Mouse (Mus musculus): ENCODE measurements around the gene Sgpp1. TPM values are rescaled to one million over a fixed set of nuclear protein-coding genes. Genes with fewer than 3 reads are reported as not detected.
"Not testable (repeated sequence)": the region's sequence is repeated elsewhere in the genome, so short reads cannot be mapped to it uniquely, and the experiment has no call there.

Gene Sgpp1
- polyA plus RNA-seq, 1 experiment from 2014 or later = 21.0 TPM

GRCm38 (mm10) chr12:75710596-75711376 lies 24.7 kb downstream of the Sgpp1 start:
- Histone ChIP-seq H3K27ac (ENCODE audit: low read depth, low read length) (no peak overlapping the region), H3K4me3 (ENCODE audit: low read depth, low read length) (no peak overlapping the region), H3K27me3 (replicated peaks; ENCODE audit: control insufficient read depth, insufficient read depth, low read length) (no peaks in the 10 kb centered on the region), H3K4me1 (replicated peaks; ENCODE audit: control insufficient read depth, insufficient read depth, low read length) (0 out of 2 replicates have a peak, but pooled peaks cover 2% of the 10 kb centered on the region), H3K9me3 (ENCODE audit: control insufficient read depth, low read length) (no peaks in the 10 kb centered on the region), H3K36me3 (ENCODE audit: control insufficient read depth, insufficient read depth, low read length) (no peaks in the 10 kb centered on the region), H3K4me2 (no peak overlapping the region), H3K9ac (ENCODE audit: low read depth, low read length) (no peak overlapping the region)
- no peak for DNase-seq (ENCODE audit: low spot score)
- WGBS = 84% methylated on average over 9 of the region's 9 CpGs
- no peak for ATAC-seq (replicated peaks; ENCODE audit: low FRiP score)

DNA sequence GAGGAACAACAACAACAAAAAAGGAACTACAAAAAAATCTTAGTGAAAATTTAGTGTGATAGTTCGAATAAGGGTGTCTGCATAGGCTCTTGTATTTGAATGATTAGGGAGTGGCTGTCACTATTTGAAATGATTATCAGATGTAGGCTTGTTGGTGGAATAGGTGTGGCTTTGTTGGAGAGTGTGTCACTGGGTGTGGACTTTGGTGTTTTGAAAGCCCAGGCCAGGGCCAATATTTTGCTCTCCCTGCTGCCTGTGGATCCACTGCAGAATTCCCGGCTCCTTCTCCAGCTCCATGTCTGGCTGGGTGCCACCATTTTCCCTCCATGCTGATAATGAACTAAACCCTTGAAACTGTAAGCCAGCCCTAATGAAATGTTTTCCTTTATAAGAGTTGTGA lies 26.0 kb downstream of the Sgpp1 start:
- no peak for ATAC-seq (replicated peaks; ENCODE audit: low FRiP score)
- no peaks in the 10 kb centered on the region for H3K9me3 ChIP-seq (ENCODE audit: control insufficient read depth, low read length)
- WGBS = 79% methylated on average over 2 of the region's 2 CpGs

GRCm38 (mm10) chr12:75706670-75707069 lies 28.9 kb downstream of the Sgpp1 start:
- Histone ChIP-seq H3K9me3 (ENCODE audit: control insufficient read depth, low read length) (no peaks in the 10 kb centered on the region), H3K36me3 (ENCODE audit: control insufficient read depth, insufficient read depth, low read length) (no peaks in the 10 kb centered on the region), H3K4me2 (no peak overlapping the region), H3K9ac (ENCODE audit: low read depth, low read length) (no peak overlapping the region), H3K27me3 (replicated peaks; ENCODE audit: control insufficient read depth, insufficient read depth, low read length) (no peaks in the 10 kb centered on the region), H3K27ac (ENCODE audit: low read depth, low read length) (no peak overlapping the region), H3K4me1 (replicated peaks; ENCODE audit: control insufficient read depth, insufficient read depth, low read length) (0 out of 2 replicates have a peak, but pooled peaks cover 2% of the 10 kb centered on the region), H3K4me3 (ENCODE audit: low read depth, low read length) (no peak overlapping the region)
- WGBS = 78% methylated on average over 7 of the region's 7 CpGs
- ATAC-seq (replicated peaks; ENCODE audit: low FRiP score) (no peak), DNase-seq (ENCODE audit: low spot score) (no peak)

More for the DNA sequence above, 26.0 kb downstream of the Sgpp1 start:
- DNase-seq (ENCODE audit: low spot score) = no peak
- Histone ChIP-seq H3K36me3 (ENCODE audit: control insufficient read depth, insufficient read depth, low read length) (no peaks in the 10 kb centered on the region), H3K27me3 (replicated peaks; ENCODE audit: control insufficient read depth, insufficient read depth, low read length) (no peaks in the 10 kb centered on the region), H3K4me2 (no peak overlapping the region), H3K27ac (ENCODE audit: low read depth, low read length) (no peak overlapping the region), H3K4me1 (replicated peaks; ENCODE audit: control insufficient read depth, insufficient read depth, low read length) (0 out of 2 replicates have a peak, but pooled peaks cover 2% of the 10 kb centered on the region), H3K9ac (ENCODE audit: low read depth, low read length) (no peak overlapping the region), H3K4me3 (ENCODE audit: low read depth, low read length) (no peak overlapping the region)

GRCm38 (mm10) chr12:75702739-75703122 lies 32.8 kb downstream of the Sgpp1 start:
- no peaks in the 10 kb centered on the region for H3K36me3 ChIP-seq (ENCODE audit: control insufficient read depth, insufficient read depth, low read length)
- no peak overlapping the region for H3K4me2 ChIP-seq
- 81% methylated on average over 3 of the region's 3 CpGs for WGBS
- H3K27me3 ChIP-seq (replicated peaks; ENCODE audit: control insufficient read depth, insufficient read depth, low read length) = no peaks in the 10 kb centered on the region
- no peaks in the 10 kb centered on the region for H3K9me3 ChIP-seq (ENCODE audit: control insufficient read depth, low read length)
- no peak for ATAC-seq (replicated peaks; ENCODE audit: low FRiP score)
- H3K27ac ChIP-seq (ENCODE audit: low read depth, low read length) = no peak overlapping the region
- H3K4me3 ChIP-seq (ENCODE audit: low read depth, low read length) = no peak overlapping the region
- H3K4me1 ChIP-seq (replicated peaks; ENCODE audit: control insufficient read depth, insufficient read depth, low read length) = 0 out of 2 replicates have a peak, but pooled peaks cover 2% of the 10 kb centered on the region
- H3K9ac ChIP-seq (ENCODE audit: low read depth, low read length) = no peak overlapping the region
- no peak for DNase-seq (ENCODE audit: low spot score)

DNA sequence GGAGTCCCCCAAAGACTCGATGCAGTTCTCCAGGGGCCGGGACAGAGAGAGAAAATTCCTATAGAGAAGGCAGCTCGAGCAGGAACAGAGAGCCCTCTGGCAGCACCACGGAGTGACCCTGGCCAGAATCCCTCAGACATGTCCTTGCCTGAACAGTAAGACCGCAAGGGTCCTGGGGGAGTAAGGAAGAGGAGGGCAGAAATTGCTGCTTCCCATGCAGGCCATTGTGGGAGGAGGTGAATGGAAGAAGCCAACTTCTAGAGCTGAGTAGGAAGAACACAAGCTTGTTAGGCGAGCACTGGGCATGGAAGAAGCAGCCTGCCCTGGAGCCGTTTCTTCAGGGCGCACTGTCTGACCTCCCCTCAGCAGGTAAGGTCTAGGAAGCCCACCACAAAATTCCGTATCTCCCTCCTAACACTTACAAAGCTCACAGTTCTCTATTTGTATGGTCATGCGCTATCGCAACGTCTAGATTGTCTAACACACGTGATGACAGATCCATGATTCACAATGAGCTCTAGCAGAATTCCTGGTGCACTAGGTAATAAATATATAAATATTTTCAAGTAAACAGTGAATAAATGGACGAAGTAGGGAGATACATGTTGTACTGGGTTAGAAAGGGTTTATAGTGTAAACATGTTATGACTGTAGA lies 33.3 kb downstream of the Sgpp1 start:
- ATAC-seq (replicated peaks; ENCODE audit: low FRiP score) = no peak
- Histone ChIP-seq H3K9me3 (ENCODE audit: control insufficient read depth, low read length) (no peaks in the 10 kb centered on the region), H3K27ac (ENCODE audit: low read depth, low read length) (no peak overlapping the region), H3K4me1 (replicated peaks; ENCODE audit: control insufficient read depth, insufficient read depth, low read length) (0 out of 2 replicates have a peak, but pooled peaks cover 2% of the 10 kb centered on the region), H3K4me3 (ENCODE audit: low read depth, low read length) (no peak overlapping the region), H3K9ac (ENCODE audit: low read depth, low read length) (0 out of 2 replicates have a peak overlapping the region, but pooled peaks have one; percentile 5), H3K4me2 (peak overlapping the region; percentile 38), H3K36me3 (ENCODE audit: control insufficient read depth, insufficient read depth, low read length) (no peaks in the 10 kb centered on the region), H3K27me3 (replicated peaks; ENCODE audit: control insufficient read depth, insufficient read depth, low read length) (no peaks in the 10 kb centered on the region)
- DNase-seq (ENCODE audit: low spot score) = no peak
- 67% methylated on average over 14 of the region's 14 CpGs for WGBS

DNA sequence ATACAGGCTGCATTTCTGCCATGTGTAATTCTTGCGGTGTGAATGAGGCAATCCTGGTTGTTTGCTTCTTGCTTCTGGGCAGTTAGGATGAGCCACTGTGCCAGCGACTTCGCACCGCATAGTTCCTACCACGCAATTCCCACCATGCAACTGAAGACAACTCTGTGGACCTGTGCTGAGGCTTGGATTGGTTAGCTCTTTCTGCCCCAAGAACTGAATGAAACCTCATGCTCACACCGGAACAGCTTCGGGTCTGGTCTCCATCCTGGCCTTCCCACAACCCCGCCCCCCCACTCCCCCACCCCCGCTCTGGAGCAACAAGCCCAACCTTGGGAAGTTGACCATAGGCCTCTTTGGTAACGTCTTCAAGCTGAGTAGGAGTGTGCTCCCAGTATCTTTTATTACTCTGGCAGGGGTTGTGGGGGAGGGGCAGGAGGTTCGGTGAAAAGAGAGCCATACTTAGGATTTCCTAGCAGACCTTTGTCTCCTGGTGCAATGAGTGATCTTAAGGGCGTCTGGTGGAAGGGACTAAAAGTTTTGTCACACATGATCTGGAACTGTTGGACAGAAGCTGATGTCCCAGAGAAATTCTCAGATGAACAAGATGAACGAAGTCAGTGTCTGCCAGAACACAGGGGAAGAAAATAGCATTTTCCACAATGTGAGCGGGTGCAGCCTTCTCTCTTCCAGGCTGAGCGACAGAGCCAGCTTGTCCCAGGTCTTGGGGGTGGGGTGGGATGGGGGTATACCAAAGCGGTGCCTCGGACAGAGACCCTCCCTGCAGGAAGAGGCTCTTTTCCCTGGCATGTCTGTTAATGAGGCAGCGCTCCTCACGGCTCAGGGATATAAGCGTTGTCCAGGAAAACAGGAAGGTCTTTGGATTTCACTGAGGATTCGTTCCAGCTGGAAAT lies 34.1 kb downstream of the Sgpp1 start:
- ATAC-seq (replicated peaks; ENCODE audit: low FRiP score) (peak; percentile 26; the same call in 1 of the 2 replicates), DNase-seq (ENCODE audit: low spot score) (no peak)
- no peaks in the 10 kb centered on the region for H3K9me3 ChIP-seq (ENCODE audit: control insufficient read depth, low read length)
- 0 out of 2 replicates have a peak overlapping the region, but pooled peaks have one; percentile 30 for H3K9ac ChIP-seq (ENCODE audit: low read depth, low read length)
- no peak overlapping the region for H3K27ac ChIP-seq (ENCODE audit: low read depth, low read length)
- H3K4me3 ChIP-seq (ENCODE audit: low read depth, low read length) = peak overlapping the region; percentile 20; the same call in 1 of the 2 replicates
- 36% methylated on average over 21 of the region's 21 CpGs for WGBS
- H3K27me3 ChIP-seq (replicated peaks; ENCODE audit: control insufficient read depth, insufficient read depth, low read length) = no peaks in the 10 kb centered on the region
- H3K36me3 ChIP-seq (ENCODE audit: control insufficient read depth, insufficient read depth, low read length) = no peaks in the 10 kb centered on the region
- 0 out of 2 replicates have a peak, but pooled peaks cover 2% of the 10 kb centered on the region for H3K4me1 ChIP-seq (replicated peaks; ENCODE audit: control insufficient read depth, insufficient read depth, low read length)
- peak overlapping the region; percentile 38 for H3K4me2 ChIP-seq

DNA sequence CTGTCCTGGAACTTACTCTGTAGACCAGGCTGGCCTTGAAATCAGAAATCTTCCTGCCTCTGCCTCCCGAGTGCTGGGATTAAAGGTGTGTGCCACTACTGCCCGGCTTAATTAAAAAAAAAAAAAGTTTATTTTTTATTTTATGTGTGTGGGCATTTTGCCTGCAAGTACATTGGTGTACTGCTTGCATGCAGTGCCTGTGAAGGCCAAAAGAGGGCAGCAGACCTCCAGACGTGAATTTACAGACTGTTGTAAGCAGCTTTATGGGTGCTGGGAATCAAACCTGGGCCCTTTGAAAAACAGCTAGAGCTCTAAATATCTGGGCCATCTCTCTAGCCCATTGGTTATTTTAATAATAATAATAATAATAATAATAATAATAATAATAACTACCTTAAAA lies 36.8 kb downstream of the Sgpp1 start:
- DNase-seq (ENCODE audit: low spot score) (no peak), ATAC-seq (replicated peaks; ENCODE audit: low FRiP score) (no peak)
- H3K4me3 ChIP-seq (ENCODE audit: low read depth, low read length) = no peak overlapping the region
- no peak overlapping the region for H3K4me2 ChIP-seq
- no peaks in the 10 kb centered on the region for H3K36me3 ChIP-seq (ENCODE audit: control insufficient read depth, insufficient read depth, low read length)
- H3K9me3 ChIP-seq (ENCODE audit: control insufficient read depth, low read length) = no peaks in the 10 kb centered on the region
- H3K27me3 ChIP-seq (replicated peaks; ENCODE audit: control insufficient read depth, insufficient read depth, low read length) = no peaks in the 10 kb centered on the region
- no peak overlapping the region for H3K27ac ChIP-seq (ENCODE audit: low read depth, low read length)
- H3K4me1 ChIP-seq (replicated peaks; ENCODE audit: control insufficient read depth, insufficient read depth, low read length) = 0 out of 2 replicates have a peak, but pooled peaks cover 2% of the 10 kb centered on the region
- 83% methylated on average over 3 of the region's 3 CpGs for WGBS
- no peak overlapping the region for H3K9ac ChIP-seq (ENCODE audit: low read depth, low read length)

GRCm38 (mm10) chr12:75695845-75696244 lies 39.7 kb downstream of the Sgpp1 start:
- 76% methylated on average over 1 of the region's 1 CpGs for WGBS

More at GRCm38 (mm10) chr12:75695845-75696244, 39.7 kb downstream of the Sgpp1 start:
- H3K9me3 ChIP-seq (ENCODE audit: control insufficient read depth, low read length); H3K4me2 ChIP-seq; DNase-seq (ENCODE audit: low spot score); H3K27ac ChIP-seq (ENCODE audit: low read depth, low read length); H3K4me3 ChIP-seq (ENCODE audit: low read depth, low read length); H3K9ac ChIP-seq (ENCODE audit: low read depth, low read length); H3K36me3 ChIP-seq (ENCODE audit: control insufficient read depth, insufficient read depth, low read length); H3K27me3 ChIP-seq (replicated peaks; ENCODE audit: control insufficient read depth, insufficient read depth, low read length); ATAC-seq (replicated peaks; ENCODE audit: low FRiP score); H3K4me1 ChIP-seq (replicated peaks; ENCODE audit: control insufficient read depth, insufficient read depth, low read length): not testable (repeated sequence)
